Mouse (Mus musculus) MEL (cell line): ENCODE data around the gene Cldn34b2.
"Not testable (repeated sequence)": the region's sequence is repeated elsewhere in the genome, so short reads cannot be mapped to it uniquely, and the experiment has no call there.

Source experiments
- CTCF ChIP-seq, 3 experiments: IDR thresholded peaks in 2 of 3; conservative IDR thresholded peaks in 1 of 3; 2 replicates each; pipeline ENCODE4 v1.5.1; 2011 to 2012; ENCODE audit warnings: low read length in 3 of 3, low read depth in 2 of 3, mild to moderate bottlenecking in 2 of 3, improper control_type of control experiment in 1 of 3, inconsistent platforms in 1 of 3, mixed read lengths in 1 of 3, moderate library complexity in 1 of 3; ENCODE audit not compliant: control insufficient read depth in 1 of 3, insufficient read depth in 1 of 3, poor library complexity in 1 of 3, severe bottlenecking in 1 of 3
- EP300 ChIP-seq, 2 experiments: IDR thresholded peaks; 2 replicates each; pipeline ENCODE4 v1.6.1; 2011; ENCODE audit warnings: improper control_type of control experiment in 2 of 2, low read length in 2 of 2, low read depth in 1 of 2, mild to moderate bottlenecking in 1 of 2
- POLR2A ChIP-seq, 2 experiments: IDR thresholded peaks; 2 replicates each; pipeline ENCODE4 v1.6.1; 2011 to 2012; ENCODE audit warnings: low read length in 2 of 2, mild to moderate bottlenecking in 2 of 2, control low read depth in 1 of 2, improper control_type of control experiment in 1 of 2, low read depth in 1 of 2, moderate library complexity in 1 of 2; ENCODE audit not compliant: control insufficient read depth in 1 of 2, insufficient read depth in 1 of 2, poor library complexity in 1 of 2
- ZMIZ1 ChIP-seq: IDR thresholded peaks from 2 replicates; pipeline ENCODE4 v1.6.1; 2012; ENCODE audit warnings: low read depth, mild to moderate bottlenecking, inconsistent platforms, low read length, improper control_type of control experiment, moderate library complexity
- ZNF384 ChIP-seq: IDR thresholded peaks from 2 replicates; pipeline ENCODE4 v1.6.1; 2012; ENCODE audit warnings: low read depth, mild to moderate bottlenecking, inconsistent platforms, low read length, improper control_type of control experiment

GRCm38 (mm10) chrX:155089693-155090092, 38.5 kb downstream of the Cldn34b2 start, which contains the start of gene Magea1:
- not testable (repeated sequence) for TF ChIP-seq CTCF (IDR thresholded peaks at IDR 0.05 in 2 of 3, conservative IDR thresholded peaks at IDR 0.05 in 1 of 3; ENCODE audit: control insufficient read depth in 1 of 3, insufficient read depth in 1 of 3, low read depth in 2 of 3, low read length in 3 of 3, poor library complexity in 1 of 3, severe bottlenecking in 1 of 3); ZNF384; POLR2A (IDR thresholded peaks at IDR 0.05; ENCODE audit: control insufficient read depth in 1 of 2, insufficient read depth in 1 of 2, low read depth in 1 of 2, low read length in 2 of 2, poor library complexity in 1 of 2); EP300 (IDR thresholded peaks at IDR 0.05; ENCODE audit: low read depth in 1 of 2, low read length in 2 of 2); ZMIZ1
